Mouse (Mus musculus) splenic B cell, adult 2 months (primary cell): ENCODE data around the gene Slc22a20.

Source experiments
- DNase-seq: peaks from one replicate; pipeline ENCODE4 v3.0.0-alpha.2; 2011; ENCODE audit warnings: low read depth, low spot score
- H3K27me3 ChIP-seq: 2 replicates; pipeline ENCODE4 v1.6.1; 2012; ENCODE audit warnings: mild to moderate bottlenecking, low read length, moderate library complexity, mixed read lengths; ENCODE audit not compliant: control insufficient read depth, poor library complexity, insufficient read depth, severe bottlenecking
- H3K36me3 ChIP-seq: 2 replicates; pipeline ENCODE4 v1.6.1; 2012; ENCODE audit warnings: mild to moderate bottlenecking, low read length, moderate library complexity, mixed read lengths; ENCODE audit not compliant: control insufficient read depth, poor library complexity, insufficient read depth, severe bottlenecking

The Slc22a20 gene

DNA sequence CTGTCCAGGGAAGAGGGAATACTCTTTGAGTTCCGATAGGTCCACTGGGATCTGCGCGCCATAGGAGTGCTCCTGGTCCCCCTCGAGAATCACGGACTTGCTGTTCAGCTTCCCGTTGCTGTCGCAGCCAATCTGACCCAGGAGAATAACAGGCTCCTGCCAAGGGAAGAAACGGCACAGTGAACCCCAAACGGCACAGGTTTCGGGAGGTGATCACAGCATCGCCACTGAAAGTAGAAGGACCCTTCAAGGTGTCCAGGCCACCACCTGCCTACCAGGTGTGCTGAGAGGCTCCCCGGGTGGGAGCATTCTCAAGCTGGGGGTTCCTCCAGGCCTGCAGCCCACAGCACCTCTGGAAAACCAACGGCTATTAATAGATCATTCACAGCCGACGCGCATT is 34.3 kb downstream of the Slc22a20 start:
- no peak for DNase-seq
- Histone ChIP-seq H3K36me3 (peaks cover 9% of the 10 kb centered on the region), H3K27me3 (no peaks in the 10 kb centered on the region)

DNA sequence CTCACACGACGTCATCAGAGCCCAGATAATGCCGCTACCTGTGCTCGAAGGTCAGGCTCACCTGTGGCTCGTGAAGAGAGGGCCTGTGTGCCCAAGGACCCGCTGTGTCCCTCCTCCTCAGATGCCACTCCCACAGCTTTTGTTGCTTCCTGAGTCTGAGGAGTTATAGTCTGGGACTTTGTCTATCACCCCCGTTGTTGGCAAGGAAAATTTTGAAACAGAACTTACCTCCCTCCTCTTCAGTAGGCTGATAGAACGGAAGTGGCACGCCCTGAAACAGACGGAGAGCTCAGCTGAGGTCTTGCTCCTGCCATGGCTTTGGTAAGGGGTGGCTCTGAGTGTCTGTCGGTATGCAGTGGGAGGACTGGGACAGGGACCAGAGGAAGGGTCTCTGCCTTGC is 35.7 kb downstream of the Slc22a20 start:
- no peak for DNase-seq
- Histone ChIP-seq H3K36me3 (peaks cover 9% of the 10 kb centered on the region), H3K27me3 (no peaks in the 10 kb centered on the region)

DNA sequence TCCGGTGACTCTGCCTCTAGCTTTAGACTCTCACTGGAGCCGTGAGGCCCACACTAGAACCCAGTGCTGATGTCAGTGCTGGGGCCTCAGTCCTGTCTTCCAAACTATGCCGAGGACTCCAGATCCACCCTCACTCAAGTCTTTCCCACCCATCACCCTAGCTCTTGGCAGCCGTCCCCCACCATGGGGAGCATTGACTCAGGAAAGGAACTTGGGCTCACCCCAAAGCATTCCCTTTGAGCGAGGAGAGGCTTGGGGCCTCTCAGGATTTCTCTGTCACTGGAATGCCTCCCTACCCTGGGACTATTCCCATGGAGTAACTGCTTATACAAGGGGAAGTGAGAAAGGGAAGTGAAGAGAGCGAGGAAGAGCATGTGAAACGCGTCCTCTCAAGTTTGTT is 40.1 kb downstream of the Slc22a20 start:
- Histone ChIP-seq H3K36me3 (peaks cover 5% of the 10 kb centered on the region), H3K27me3 (no peaks in the 10 kb centered on the region)
- DNase-seq: no peak

DNA sequence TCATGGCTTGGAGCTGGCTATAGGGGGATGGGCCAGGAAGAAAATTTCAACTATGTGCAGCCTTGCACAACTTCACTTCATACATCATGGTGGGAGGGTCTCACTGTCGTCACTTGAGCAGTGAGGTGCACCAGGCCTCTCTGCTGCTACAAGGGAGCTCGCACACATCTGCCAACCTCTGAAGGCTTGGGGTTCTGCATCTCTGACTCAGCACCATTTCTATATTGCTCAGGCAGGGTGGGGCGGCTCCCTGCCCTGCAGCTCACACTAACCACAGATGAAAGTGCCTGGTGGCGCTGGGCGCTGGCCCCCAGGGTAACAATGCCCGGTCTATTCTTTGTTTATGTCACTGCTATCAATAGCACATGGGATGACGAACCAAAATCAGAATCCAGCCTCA is 40.9 kb downstream of the Slc22a20 start:
- no peak for DNase-seq
- H3K36me3 ChIP-seq: peaks cover 5% of the 10 kb centered on the region
- no peaks in the 10 kb centered on the region for H3K27me3 ChIP-seq

DNA sequence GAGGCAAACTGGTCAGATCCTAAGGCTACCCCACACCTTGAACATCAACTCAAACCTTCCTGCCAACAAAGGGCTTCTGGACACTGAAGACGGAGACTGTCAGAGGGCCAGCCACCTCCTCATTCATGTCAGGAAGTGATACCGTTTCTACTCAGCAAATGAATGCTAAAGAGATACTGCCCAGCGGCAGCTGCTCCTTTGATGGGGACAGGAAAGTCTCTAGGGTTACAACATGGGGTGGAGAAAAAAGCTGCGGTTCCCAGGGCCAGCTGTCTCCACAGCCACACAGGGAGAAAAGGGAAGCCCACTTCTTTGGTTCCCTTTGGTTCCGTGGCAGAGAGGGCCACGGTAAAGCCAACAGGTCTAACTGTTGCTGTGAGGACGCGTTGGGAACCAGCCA is 41.8 kb downstream of the Slc22a20 start:
- H3K27me3 ChIP-seq: no peaks in the 10 kb centered on the region
- peaks cover 7% of the 10 kb centered on the region for H3K36me3 ChIP-seq
- DNase-seq: no peak

DNA sequence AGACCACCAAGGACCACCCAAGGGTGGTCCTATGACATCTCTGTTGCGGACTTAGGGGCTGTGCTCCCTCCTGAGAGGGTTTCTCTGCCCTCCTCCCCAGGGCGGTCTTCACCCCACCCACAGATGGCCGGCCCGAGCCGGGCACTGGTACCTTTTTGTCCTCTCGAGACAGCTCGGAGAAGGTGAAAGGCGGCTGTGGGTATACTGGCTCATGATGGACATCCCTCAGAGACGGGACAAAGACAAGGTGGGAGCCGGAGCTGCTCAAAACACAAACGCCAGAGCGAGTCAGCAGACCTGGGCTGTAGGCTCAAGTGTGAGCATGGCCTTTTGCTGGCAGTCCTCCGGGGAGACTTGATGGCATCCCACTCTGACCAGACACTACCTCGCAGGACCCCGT is 42.5 kb downstream of the Slc22a20 start:
- Histone ChIP-seq H3K36me3 (peaks cover 7% of the 10 kb centered on the region), H3K27me3 (no peaks in the 10 kb centered on the region)
- DNase-seq: no peak

DNA sequence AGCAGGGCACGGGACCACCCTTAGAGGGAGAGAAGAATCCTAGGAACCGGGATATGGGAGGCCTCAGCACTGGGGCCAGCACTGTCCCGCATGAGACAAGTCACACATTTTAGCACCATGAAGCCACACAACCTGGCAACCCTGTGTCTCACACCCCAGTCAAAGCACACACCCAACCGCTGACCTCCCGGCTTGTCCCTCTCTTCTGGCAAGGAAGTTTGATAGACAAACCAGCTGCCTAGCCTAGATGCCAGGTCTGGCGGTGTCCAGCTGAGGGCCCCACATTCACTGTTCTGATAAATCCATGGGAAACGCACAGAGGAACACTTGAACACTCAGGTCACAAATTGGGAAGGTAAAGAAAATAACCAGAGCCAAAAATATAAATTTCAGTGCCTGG is 43.4 kb downstream of the Slc22a20 start:
- H3K36me3 ChIP-seq: peaks cover 7% of the 10 kb centered on the region
- DNase-seq: no peak
- H3K27me3 ChIP-seq: no peaks in the 10 kb centered on the region

DNA sequence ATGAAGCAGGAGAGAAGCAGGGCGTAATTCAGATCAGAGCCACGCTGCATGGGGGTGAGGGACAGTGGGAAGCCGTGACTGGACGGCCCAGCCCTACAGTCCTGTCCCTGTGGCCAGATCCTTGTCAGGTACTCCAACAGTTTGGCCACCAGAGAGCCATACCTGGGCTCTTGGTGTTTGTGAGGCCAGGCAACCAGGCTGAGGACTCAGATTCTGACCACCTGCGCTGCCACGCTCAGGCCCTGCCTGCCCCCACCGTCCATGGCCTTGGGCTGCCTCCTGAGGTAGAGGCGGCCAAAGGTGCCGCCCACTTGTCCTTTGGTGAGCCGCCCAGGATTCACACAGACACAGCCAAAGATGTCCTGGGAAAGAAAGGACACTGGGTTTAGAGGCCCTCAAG is 45.3 kb downstream of the Slc22a20 start:
- Histone ChIP-seq H3K36me3 (peaks cover 7% of the 10 kb centered on the region; the same call in 1 of the 2 replicates), H3K27me3 (no peaks in the 10 kb centered on the region)
- DNase-seq: no peak

DNA sequence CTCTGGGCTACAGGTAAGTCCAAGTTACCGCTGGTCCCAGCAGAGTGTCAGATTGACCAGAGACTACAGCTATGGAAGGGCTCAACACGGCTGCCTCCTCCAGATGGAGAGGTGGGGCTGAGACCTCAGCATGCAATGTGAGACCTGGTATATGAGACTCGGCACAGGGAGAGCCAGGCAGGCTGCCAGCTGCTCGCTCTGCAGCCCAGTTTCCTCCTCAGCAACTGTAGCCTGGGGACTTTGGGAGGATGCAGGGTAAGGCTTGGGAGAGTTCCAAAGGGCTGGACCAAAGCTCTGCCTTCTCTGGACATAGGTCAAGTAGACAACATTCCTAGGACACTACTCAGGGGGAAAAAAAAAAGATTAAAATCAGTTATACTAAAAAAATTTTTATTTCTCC is 45.8 kb downstream of the Slc22a20 start:
- Histone ChIP-seq H3K27me3 (no peaks in the 10 kb centered on the region), H3K36me3 (peaks cover 7% of the 10 kb centered on the region; the same call in 1 of the 2 replicates)
- DNase-seq: no peak

DNA sequence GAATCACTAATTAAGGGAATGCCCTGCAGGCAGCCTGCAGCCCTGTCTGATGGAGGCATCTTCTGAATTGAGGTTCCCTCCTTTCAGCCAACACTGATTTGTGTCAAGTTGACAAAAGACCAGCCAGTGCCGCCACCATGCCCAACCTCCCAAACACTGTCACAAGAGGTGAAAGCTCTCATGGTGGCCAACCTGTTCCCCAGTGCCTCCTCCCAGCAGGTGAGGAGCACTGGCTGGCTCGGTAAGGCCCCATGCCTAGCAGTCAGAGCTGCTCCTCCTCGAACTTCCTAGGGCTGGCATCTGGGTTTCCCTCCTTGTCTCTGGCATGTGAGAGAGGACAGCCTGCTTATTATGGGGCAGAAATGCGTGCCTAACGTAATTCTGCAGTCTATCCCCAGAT is 46.2 kb downstream of the Slc22a20 start:
- DNase-seq: no peak
- Histone ChIP-seq H3K36me3 (peaks cover 7% of the 10 kb centered on the region; the same call in 1 of the 2 replicates), H3K27me3 (no peaks in the 10 kb centered on the region)

DNA sequence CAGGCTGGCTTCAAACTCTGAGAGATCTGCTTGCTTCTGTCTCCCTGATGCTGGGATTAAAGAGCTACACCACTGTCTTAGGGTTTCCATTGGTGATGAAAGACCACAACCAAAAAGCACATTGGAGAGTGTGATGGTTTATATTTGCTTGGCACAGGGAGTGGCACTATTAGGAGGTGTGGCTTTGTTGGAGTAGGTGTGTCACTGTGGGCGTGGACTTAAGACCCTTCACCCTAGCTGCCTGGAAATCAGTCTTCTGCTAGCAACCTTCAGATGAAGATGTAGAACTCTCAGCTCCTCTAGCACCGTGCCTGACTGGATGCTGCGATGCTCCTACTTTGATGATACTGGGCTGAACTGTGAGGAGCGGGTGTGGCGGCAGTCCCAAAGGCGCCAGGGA is 47.4 kb downstream of the Slc22a20 start:
- no peaks in the 10 kb centered on the region for H3K27me3 ChIP-seq
- peaks cover 7% of the 10 kb centered on the region; the same call in 1 of the 2 replicates for H3K36me3 ChIP-seq
- DNase-seq: no peak

DNA sequence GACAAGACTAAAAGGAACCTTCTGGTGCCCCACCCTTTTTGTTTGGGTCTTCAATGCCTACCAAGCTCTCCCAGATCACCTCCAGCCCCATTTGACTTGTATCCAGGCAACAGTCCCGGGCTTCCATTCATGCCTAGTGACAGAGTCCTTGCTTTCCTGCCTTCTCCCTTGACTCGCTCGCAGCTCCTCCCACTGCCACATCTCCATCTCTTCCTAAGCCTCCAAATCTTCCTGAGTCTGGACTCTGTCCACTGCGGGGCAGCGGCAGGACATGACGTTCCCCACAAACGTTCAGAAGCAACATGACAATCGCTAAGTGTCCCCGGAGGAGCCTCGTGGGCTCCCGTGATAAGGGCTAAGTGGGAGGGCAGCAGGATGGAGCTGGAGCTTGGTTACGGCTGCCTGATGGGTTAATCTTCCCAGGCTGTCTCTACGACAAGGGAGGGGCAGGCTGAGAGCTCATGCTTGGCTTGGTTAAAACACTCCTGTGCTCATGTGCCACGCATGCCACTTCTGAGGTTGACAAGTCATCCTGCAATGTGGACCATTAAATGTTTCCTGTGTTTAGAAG is 48.0 kb downstream of the Slc22a20 start:
- no peak for DNase-seq
- no peaks in the 10 kb centered on the region for H3K27me3 ChIP-seq
- H3K36me3 ChIP-seq: 0 out of 2 replicates have a peak, but pooled peaks cover 4% of the 10 kb centered on the region

DNA sequence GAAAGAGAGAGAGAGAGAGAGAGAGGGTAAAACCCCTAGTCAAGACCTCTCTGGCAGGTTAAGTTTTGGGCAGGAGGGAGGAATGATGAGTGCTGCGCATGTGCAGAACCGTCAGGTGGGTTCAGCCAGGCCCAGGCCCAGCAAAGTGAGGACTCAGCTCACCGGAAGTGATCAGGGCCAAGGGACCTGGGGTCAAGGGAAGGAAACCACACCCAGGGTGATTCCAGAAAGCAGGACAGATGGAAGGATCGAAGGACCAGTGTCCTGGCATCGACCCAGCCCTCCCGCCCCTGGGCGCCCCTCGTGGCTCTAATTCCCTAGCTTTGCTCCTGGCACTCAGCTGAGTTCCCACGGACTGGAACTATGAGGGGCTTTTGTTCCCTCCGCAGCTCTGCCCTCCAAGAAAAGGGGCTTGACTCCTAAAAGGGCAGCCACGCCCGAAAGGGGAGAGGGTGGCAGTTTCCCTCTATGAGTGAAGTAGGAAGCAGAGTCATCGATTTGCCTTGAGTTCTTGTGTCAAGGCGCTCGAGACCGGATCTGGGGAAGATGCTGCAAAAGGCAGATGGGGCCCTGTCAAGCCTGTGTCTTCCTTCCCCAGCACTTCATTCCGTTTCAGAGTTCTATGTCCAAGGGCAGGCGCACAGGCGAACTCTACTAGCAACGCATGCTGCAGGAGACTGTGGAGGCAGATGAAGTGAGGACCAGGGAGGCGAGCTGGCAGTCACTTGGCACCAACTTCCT is 48.7 kb downstream of the Slc22a20 start:
- Histone ChIP-seq H3K36me3 (0 out of 2 replicates have a peak, but pooled peaks cover 4% of the 10 kb centered on the region), H3K27me3 (no peaks in the 10 kb centered on the region)
- DNase-seq: no peak

DNA sequence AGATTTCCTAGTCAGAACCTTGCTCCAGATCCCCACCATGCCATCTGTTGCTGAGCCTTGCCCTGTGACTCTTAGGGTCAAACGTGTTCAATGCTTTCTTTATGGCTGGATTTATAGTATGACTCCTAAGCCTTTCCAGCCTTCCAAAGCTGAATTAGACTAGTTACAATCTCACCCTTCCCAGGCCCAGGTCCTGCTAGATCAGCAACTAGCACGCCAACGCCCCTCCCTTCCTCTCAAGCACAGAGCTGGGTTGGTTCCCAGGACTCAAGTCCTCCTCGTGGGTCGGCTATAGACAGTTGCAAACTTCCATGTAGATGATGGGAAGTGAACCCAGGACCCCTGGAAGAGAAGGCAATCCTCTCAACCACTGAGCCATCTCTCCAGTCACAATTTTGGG is 50.3 kb downstream of the Slc22a20 start:
- 0 out of 2 replicates have a peak, but pooled peaks cover 2% of the 10 kb centered on the region for H3K36me3 ChIP-seq
- DNase-seq: no peak
- no peaks in the 10 kb centered on the region for H3K27me3 ChIP-seq

DNA sequence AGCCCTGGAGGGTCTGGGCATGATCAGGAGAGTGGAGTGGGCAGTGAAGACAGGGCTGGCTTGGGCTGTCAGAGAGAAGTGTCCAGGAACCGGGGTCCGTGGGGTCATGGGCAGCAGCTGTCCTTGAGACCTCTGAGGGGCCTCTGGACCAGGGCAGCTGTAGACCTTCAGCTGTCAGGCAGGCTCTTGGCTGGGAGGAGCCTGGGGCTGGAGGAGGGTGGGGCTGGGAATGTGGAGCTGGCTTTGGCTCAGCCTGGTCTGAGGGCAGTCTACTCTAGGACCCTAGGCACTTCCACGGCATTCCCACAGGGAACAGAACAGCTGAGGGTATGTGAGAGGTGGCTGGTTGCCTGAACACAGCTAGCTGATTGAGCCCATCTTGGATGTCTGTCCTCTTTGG is 50.7 kb downstream of the Slc22a20 start:
- H3K27me3 ChIP-seq: no peaks in the 10 kb centered on the region
- DNase-seq: no peak
- 0 out of 2 replicates have a peak, but pooled peaks cover 2% of the 10 kb centered on the region for H3K36me3 ChIP-seq
